Mouse (Mus musculus): ENCODE data around the gene Rnpepl1. TPM values are rescaled to one million over a fixed set of nuclear protein-coding genes. Genes with fewer than 3 reads are reported as not detected.
A peak's percentile ranks its signal among the peaks of the same experiment; 100 is the strongest.

The Rnpepl1 gene
- polyA plus RNA-seq, 2 experiments: 8.7 to 10.7 TPM

DNA sequence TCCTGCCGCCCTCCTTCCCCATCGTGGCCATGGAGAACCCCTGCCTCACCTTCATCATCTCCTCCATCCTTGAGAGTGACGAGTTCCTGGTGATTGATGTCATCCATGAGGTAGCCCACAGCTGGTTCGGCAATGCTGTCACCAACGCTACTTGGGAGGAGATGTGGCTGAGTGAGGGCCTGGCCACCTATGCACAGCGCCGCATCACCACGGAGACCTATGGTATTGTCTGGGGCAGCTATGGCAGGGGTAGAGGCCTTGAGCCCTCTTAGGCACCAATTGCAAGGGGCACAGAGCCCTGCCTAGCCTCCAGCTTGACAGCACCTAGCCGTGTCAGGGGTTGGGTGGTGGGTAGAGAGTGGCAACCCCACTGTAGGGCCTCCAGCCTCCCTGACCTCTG, 6.1 kb downstream of the Rnpepl1 start:
- DNase-seq (ENCODE audit: low read depth in 3 of 3, low spot score in 3 of 3): no peak

DNA sequence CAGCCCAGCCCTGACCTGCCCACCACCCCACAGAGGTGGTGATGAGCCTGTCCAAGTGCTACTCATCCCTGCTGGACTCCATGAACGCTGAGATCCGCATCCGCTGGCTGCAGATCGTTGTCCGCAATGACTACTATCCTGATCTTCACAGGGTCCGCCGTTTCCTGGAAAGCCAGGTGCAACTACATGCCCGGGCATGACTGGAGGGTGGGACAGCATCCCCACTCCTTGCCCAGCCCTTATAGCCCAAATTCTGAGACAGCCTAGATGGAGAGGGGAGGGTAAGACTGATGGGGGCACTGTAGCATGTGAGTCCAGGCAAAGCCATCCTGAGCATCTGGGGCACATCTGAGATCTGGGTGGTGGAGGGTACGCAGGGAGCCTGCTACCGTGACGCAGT, 8.6 kb downstream of the Rnpepl1 start:
- H3K4me3 ChIP-seq (ENCODE audit: insufficient read depth in 1 of 2, low read depth in 2 of 2, low read length in 2 of 2): no peak overlapping the region
- DNase-seq (ENCODE audit: low read depth in 3 of 3, low spot score in 3 of 3): no peak
- H3K4me2 ChIP-seq (ENCODE audit: low read depth): no peak overlapping the region
- H3K36me3 ChIP-seq (replicated peaks; ENCODE audit: control insufficient read depth, insufficient read depth, low read depth): peaks cover 13% of the 10 kb centered on the region
- TF ChIP-seq CTCF (IDR thresholded peaks at IDR 0.05; ENCODE audit: low read depth) (no peak), EP300 (IDR thresholded peaks at IDR 0.05; ENCODE audit: low read depth) (no peak)
- WGBS (ENCODE audit: insufficient replicate concordance): 87% methylated on average over 11 of the region's 11 CpGs
- no peaks in the 10 kb centered on the region for H3K9me3 ChIP-seq (ENCODE audit: control insufficient read depth, low read length)
- no peak for ATAC-seq (ENCODE audit: insufficient read depth)
- no peaks in the 10 kb centered on the region for H3K27me3 ChIP-seq (ENCODE audit: control insufficient read depth, insufficient read depth, low read length)
- H3K4me1 ChIP-seq (replicated peaks; ENCODE audit: control insufficient read depth in 2 of 2, insufficient read depth in 2 of 2, low read length in 1 of 2): peaks cover 0 to 6% of the 10 kb centered on the region in 2 experiments; a peak in 2 of 4 replicates
- H3K27ac ChIP-seq: no peak overlapping the region
- no peak overlapping the region for H3K9ac ChIP-seq (replicated peaks)

More for the DNA sequence above, 6.1 kb downstream of the Rnpepl1 start:
- H3K9me3 ChIP-seq (ENCODE audit: control insufficient read depth, low read length): no peaks in the 10 kb centered on the region
- no peak overlapping the region for H3K4me3 ChIP-seq (ENCODE audit: insufficient read depth in 1 of 2, low read depth in 2 of 2, low read length in 2 of 2)
- peaks cover 13% of the 10 kb centered on the region for H3K36me3 ChIP-seq (replicated peaks; ENCODE audit: control insufficient read depth, insufficient read depth, low read depth)
- no peaks in the 10 kb centered on the region for H3K27me3 ChIP-seq (ENCODE audit: control insufficient read depth, insufficient read depth, low read length)
- no peak overlapping the region for H3K4me2 ChIP-seq (ENCODE audit: low read depth)
- no peak overlapping the region for H3K9ac ChIP-seq (replicated peaks)
- peaks cover 3 to 9% of the 10 kb centered on the region in 2 experiments; a peak in 3 of 4 replicates for H3K4me1 ChIP-seq (replicated peaks; ENCODE audit: control insufficient read depth in 2 of 2, insufficient read depth in 2 of 2, low read length in 1 of 2)
- H3K27ac ChIP-seq: no peak overlapping the region
- no peak for ATAC-seq (ENCODE audit: insufficient read depth)
- no peak for TF ChIP-seq EP300 (IDR thresholded peaks at IDR 0.05; ENCODE audit: low read depth)
- WGBS (ENCODE audit: insufficient replicate concordance): 84% methylated on average over 9 of the region's 9 CpGs

DNA sequence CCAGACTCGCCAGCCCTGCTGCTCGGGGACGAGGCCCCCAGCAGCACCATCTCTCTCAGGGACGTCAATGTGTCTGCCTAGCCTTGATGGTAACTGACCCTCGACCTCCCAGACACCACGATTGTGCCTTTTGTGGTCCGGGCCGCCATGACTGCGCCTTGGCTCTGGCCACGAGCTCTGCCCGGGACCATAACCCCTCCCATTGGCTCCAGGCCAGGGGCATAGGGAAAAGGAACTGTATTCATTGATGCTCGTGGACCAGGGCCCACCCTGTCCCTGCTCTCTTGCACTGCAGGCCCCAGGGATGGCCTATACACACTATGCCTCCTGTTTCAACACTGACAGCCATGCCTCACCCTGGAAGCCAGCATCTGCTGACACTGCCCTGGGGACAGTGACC, 9.2 kb downstream of the Rnpepl1 start:
- Histone ChIP-seq H3K4me2 (ENCODE audit: low read depth) (no peak overlapping the region), H3K27ac (no peak overlapping the region), H3K27me3 (ENCODE audit: control insufficient read depth, insufficient read depth, low read length) (no peaks in the 10 kb centered on the region), H3K9me3 (ENCODE audit: control insufficient read depth, low read length) (no peaks in the 10 kb centered on the region), H3K4me1 (replicated peaks; ENCODE audit: control insufficient read depth in 2 of 2, insufficient read depth in 2 of 2, low read length in 1 of 2) (peaks cover 0 to 6% of the 10 kb centered on the region in 2 experiments; a peak in 2 of 4 replicates), H3K9ac (replicated peaks) (no peak overlapping the region), H3K4me3 (ENCODE audit: insufficient read depth in 1 of 2, low read depth in 2 of 2, low read length in 2 of 2) (no peak overlapping the region), H3K36me3 (replicated peaks; ENCODE audit: control insufficient read depth, insufficient read depth, low read depth) (peaks cover 13% of the 10 kb centered on the region)
- WGBS (ENCODE audit: insufficient replicate concordance): 73% methylated on average over 12 of the region's 12 CpGs
- TF ChIP-seq CTCF (IDR thresholded peaks at IDR 0.05; ENCODE audit: low read depth) (no peak), EP300 (IDR thresholded peaks at IDR 0.05; ENCODE audit: low read depth) (no peak)
- DNase-seq (ENCODE audit: low read depth in 3 of 3, low spot score in 3 of 3): no peak
- no peak for ATAC-seq (ENCODE audit: insufficient read depth)

DNA sequence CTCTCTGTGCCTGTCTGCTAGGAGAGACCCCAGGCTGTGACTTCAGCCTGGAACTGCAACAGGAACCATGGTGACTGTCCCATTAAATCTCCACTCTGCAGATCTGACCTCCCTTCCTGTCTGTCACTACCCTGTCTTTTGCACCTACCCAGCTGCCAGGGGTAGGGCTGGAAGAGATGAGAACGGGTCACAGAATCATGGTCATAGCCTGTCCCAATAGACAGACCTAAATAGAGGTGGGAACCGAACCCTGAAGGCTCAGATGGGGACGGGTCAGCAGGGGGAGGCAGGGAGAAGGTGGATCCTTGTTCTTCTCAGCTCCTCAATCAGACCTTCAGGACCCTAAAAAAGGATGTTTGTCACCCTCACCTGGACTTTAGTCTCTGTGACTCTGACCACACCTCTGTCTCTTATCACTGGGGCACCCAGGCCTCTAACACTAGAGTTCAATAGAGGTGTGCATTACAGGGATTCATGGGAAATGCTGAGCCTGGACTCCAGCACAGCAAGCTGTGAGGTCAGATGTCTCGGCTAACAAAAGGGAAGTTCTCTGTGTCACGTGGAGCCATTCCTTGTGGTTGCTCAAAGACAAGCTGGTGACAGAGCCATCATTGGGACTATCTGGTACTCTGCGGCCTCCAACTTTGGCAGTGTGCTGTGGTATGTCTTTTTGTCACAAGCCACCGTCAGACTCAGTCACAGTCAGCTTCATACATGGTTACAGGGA, 10.1 kb downstream of the Rnpepl1 start:
- no peak overlapping the region for H3K27ac ChIP-seq
- H3K9me3 ChIP-seq (ENCODE audit: control insufficient read depth, low read length): no peaks in the 10 kb centered on the region
- H3K4me2 ChIP-seq (ENCODE audit: low read depth): no peak overlapping the region
- 32% methylated on average over 7 of the region's 7 CpGs for WGBS (ENCODE audit: insufficient replicate concordance)
- peaks cover 0 to 6% of the 10 kb centered on the region in 2 experiments; a peak in 2 of 4 replicates for H3K4me1 ChIP-seq (replicated peaks; ENCODE audit: control insufficient read depth in 2 of 2, insufficient read depth in 2 of 2, low read length in 1 of 2)
- peak; percentile 33 for ATAC-seq (ENCODE audit: insufficient read depth)
- DNase-seq (ENCODE audit: low read depth in 3 of 3, low spot score in 3 of 3): no peak
- no peak overlapping the region for H3K9ac ChIP-seq (replicated peaks)
- no peak overlapping the region for H3K4me3 ChIP-seq (ENCODE audit: insufficient read depth in 1 of 2, low read depth in 2 of 2, low read length in 2 of 2)
- H3K36me3 ChIP-seq (replicated peaks; ENCODE audit: control insufficient read depth, insufficient read depth, low read depth): peaks cover 13% of the 10 kb centered on the region
- no peaks in the 10 kb centered on the region for H3K27me3 ChIP-seq (ENCODE audit: control insufficient read depth, insufficient read depth, low read length)
- TF ChIP-seq CTCF (IDR thresholded peaks at IDR 0.05; ENCODE audit: low read depth) (no peak), EP300 (IDR thresholded peaks at IDR 0.05; ENCODE audit: low read depth) (no peak)

DNA sequence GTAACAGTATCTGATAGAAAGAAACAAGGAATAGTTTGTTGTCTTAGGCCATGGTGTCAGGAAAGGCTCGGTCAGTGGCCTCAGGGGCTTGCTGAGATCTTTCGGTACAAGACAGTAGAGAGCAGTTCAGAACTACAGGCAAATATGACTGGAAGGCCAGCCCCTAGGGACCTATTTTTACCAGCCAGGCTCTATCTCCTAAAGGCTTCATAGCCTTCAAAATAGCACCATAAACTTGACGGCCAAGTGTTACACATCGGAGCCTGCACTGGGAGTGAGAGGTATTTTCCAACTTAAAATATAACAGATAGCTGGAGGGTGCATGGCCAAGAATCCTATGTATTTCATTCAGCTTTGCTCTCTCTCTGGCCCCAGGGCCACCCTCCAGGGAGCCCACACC, 10.9 kb downstream of the Rnpepl1 start:
- H3K27ac ChIP-seq: no peak overlapping the region
- H3K36me3 ChIP-seq (replicated peaks; ENCODE audit: control insufficient read depth, insufficient read depth, low read depth): peaks cover 4% of the 10 kb centered on the region; the same call in 1 of the 2 replicates
- no peak overlapping the region for H3K4me3 ChIP-seq (ENCODE audit: insufficient read depth in 1 of 2, low read depth in 2 of 2, low read length in 2 of 2)
- WGBS (ENCODE audit: insufficient replicate concordance): 66% methylated on average over 4 of the region's 4 CpGs
- ATAC-seq (ENCODE audit: insufficient read depth) (no peak), DNase-seq (ENCODE audit: low read depth in 3 of 3, low spot score in 3 of 3) (no peak)
- H3K4me2 ChIP-seq (ENCODE audit: low read depth): no peak overlapping the region
- H3K27me3 ChIP-seq (ENCODE audit: control insufficient read depth, insufficient read depth, low read length): no peaks in the 10 kb centered on the region
- no peaks in the 10 kb centered on the region for H3K9me3 ChIP-seq (ENCODE audit: control insufficient read depth, low read length)
- H3K9ac ChIP-seq (replicated peaks): no peak overlapping the region
- TF ChIP-seq EP300 (IDR thresholded peaks at IDR 0.05; ENCODE audit: low read depth) (no peak), CTCF (IDR thresholded peaks at IDR 0.05; ENCODE audit: low read depth) (no peak)
- peaks cover 0 to 6% of the 10 kb centered on the region in 2 experiments; a peak in 2 of 4 replicates for H3K4me1 ChIP-seq (replicated peaks; ENCODE audit: control insufficient read depth in 2 of 2, insufficient read depth in 2 of 2, low read length in 1 of 2)

Measured in liver, embryonic 14.5 days (tissue).